8 mouse cellular contexts compared by ENCODE assay signal in genomic region chr4:137494751-137495500, GRCm38 (mm10). TPM values are rescaled to one million over a fixed set of nuclear protein-coding genes. Genes with fewer than 3 reads are reported as not detected.
DNase-seq lines count a peak whose midpoint lies in the region; ATAC-seq lines count a peak whose summit lies in the region.

No protein-coding gene starts in this region.

- no peaks in the 10 kb centered on the region for H3K27me3 ChIP-seq in heart, embryonic 12.5 days (replicated peaks)
- no peaks in the 10 kb centered on the region for H3K27me3 ChIP-seq in limb, embryonic 12.5 days

- H3K27ac ChIP-seq in heart, embryonic 12.5 days (ENCODE audit: poor library complexity, severe bottlenecking), result peak overlapping the region; percentile 99
- H3K27ac ChIP-seq in limb, embryonic 12.5 days, result peak overlapping the region; percentile 94

- peak; percentile 28 to 39 for DNase-seq in layer of hippocampus, postnatal 10 days (ENCODE audit: low spot score in 2 of 2)
- DNase-seq in layer of hippocampus, adult 18-20 months (ENCODE audit: low spot score in 2 of 2), result no peak
- peak; percentile 60 for DNase-seq in embryo, embryonic 10.5 days (ENCODE audit: low spot score)
- peak; percentile 79 for DNase-seq in retina, postnatal 1 day
- DNase-seq in frontal cortex, postnatal 10 days (ENCODE audit: low spot score in 2 of 2), result no peak
- no peak for DNase-seq in left cerebral cortex, adult 18-20 months (ENCODE audit: low spot score in 2 of 2)

- peaks cover 11% of the 10 kb centered on the region for H3K36me3 ChIP-seq in heart, embryonic 12.5 days
- no peaks in the 10 kb centered on the region for H3K36me3 ChIP-seq in limb, embryonic 12.5 days

- peak; percentile 69 for ATAC-seq in heart, embryonic 12.5 days (ENCODE audit: insufficient number of reproducible peaks, low FRiP score)
- peak; percentile 67 for ATAC-seq in limb, embryonic 12.5 days (ENCODE audit: insufficient number of reproducible peaks, insufficient read depth, low FRiP score, low TSS enrichment, low read depth)

- peak overlapping the region; percentile 18 for H3K4me3 ChIP-seq in heart, embryonic 12.5 days
- 0 out of 2 replicates have a peak overlapping the region, but pooled peaks have one; percentile 11 for H3K4me3 ChIP-seq in limb, embryonic 12.5 days (replicated peaks)

- peak overlapping the region; percentile 72 for H3K9ac ChIP-seq in heart, embryonic 12.5 days
- peak overlapping the region; percentile 48 for H3K9ac ChIP-seq in limb, embryonic 12.5 days (replicated peaks)

- H3K4me1 ChIP-seq in heart, embryonic 12.5 days (replicated peaks), result peaks cover 89% of the 10 kb centered on the region
- H3K4me1 ChIP-seq in limb, embryonic 12.5 days (replicated peaks), result peaks cover 65% of the 10 kb centered on the region

- H3K9me3 ChIP-seq in heart, embryonic 12.5 days (replicated peaks), result no peaks in the 10 kb centered on the region
- no peaks in the 10 kb centered on the region for H3K9me3 ChIP-seq in limb, embryonic 12.5 days

- 12% methylated on average over 19 of the region's 19 CpGs for WGBS in heart, embryonic 12.5 days
- 6% methylated on average over 19 of the region's 19 CpGs for WGBS in limb, embryonic 12.5 days

- peak overlapping the region; percentile 56 for H3K4me2 ChIP-seq in heart, embryonic 12.5 days
- peak overlapping the region; percentile 13 for H3K4me2 ChIP-seq in limb, embryonic 12.5 days

RNA-seq across cellular contexts. Expression of gene Hspg2, which starts 26.4 kb away (rescaled TPM):
- total RNA-seq in layer of hippocampus, postnatal 10 days (2021), result 10 to 100 TPM; 13.7 to 14.8 TPM
- 1 to 10 TPM; 4.2 to 4.3 TPM for total RNA-seq in layer of hippocampus, adult 18-20 months (2021)
- polyA plus RNA-seq in heart, embryonic 12.5 days (2016; fragmentation: Nextera tagmentation; extraction: Ambion mirVana), result 51.8 and 61.5 TPM in 2 replicates
- 14.3 and 18.8 TPM in 2 replicates for polyA plus RNA-seq in limb, embryonic 12.5 days (2016; fragmentation: Nextera tagmentation; extraction: Ambion mirVana)
- 1 to 10 TPM; 4.3 to 5.0 TPM for total RNA-seq in left cerebral cortex, adult 18-20 months (2021)

RNA-seq across cellular contexts. Expression of gene 1700013G24Rik, which starts 41.8 kb away (rescaled TPM):
- not detected for total RNA-seq in layer of hippocampus, postnatal 10 days (2021)
- total RNA-seq in layer of hippocampus, adult 18-20 months (2021), result not detected
- not detected in 2 replicates for polyA plus RNA-seq in heart, embryonic 12.5 days (2016; fragmentation: Nextera tagmentation; extraction: Ambion mirVana)
- not detected in 2 replicates for polyA plus RNA-seq in limb, embryonic 12.5 days (2016; fragmentation: Nextera tagmentation; extraction: Ambion mirVana)
- not detected for total RNA-seq in left cerebral cortex, adult 18-20 months (2021)

Comparison
In these comparisons a context has a peak if more than half of its experiments do, and no peak if none do; other contexts are left out.
1. DNase-seq: peak in layer of hippocampus, postnatal 10 days (2 of 2), embryo, embryonic 10.5 days (single experiment) and retina, postnatal 1 day (single experiment); none in layer of hippocampus, adult 18-20 months (0 of 2), frontal cortex, postnatal 10 days (0 of 2) and left cerebral cortex, adult 18-20 months (0 of 2).